Mouse (Mus musculus): ENCODE data around the gene Slc7a5. TPM values are rescaled to one million over a fixed set of nuclear protein-coding genes. Genes with fewer than 3 reads are reported as not detected.

Gene Slc7a5
- polyA plus RNA-seq, 1 experiment from 2014 or later: 18.7 TPM

GRCm38 (mm10) chr8:121885001-121885400 is 22.5 kb downstream of the Slc7a5 start:
- Histone ChIP-seq H3K36me3 (replicated peaks) (peaks cover 85% of the 10 kb centered on the region), H3K4me1 (no peaks in the 10 kb centered on the region)
- WGBS: 92% methylated on average over 9 of the region's 9 CpGs

DNA sequence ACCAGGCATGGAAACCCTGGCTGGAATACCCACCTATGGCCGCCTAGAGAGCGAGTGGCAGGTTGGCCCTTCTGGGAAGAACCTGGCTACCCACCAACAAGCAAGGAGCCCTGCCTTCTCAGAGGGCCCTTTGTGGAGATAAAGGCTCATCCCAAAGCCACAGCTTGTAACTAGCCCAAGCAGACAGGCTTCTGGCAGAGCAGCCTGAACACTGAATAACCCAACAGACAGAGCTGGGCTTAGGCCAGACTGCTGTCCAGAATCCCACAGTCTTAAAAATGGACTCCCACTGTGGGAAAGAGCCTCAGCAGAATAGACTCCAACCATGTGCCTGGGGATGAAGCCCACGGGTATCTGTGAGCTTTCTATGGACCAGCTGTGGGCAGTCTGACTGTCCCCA is 23.3 kb downstream of the Slc7a5 start:
- 87% methylated on average over 3 of the region's 3 CpGs for WGBS
- DNase-seq (ENCODE audit: low spot score): no peak
- Histone ChIP-seq H3K9me3 (no peaks in the 10 kb centered on the region), H3K27me3 (replicated peaks; ENCODE audit: low read depth, poor library complexity, severe bottlenecking) (no peaks in the 10 kb centered on the region), H3K36me3 (replicated peaks) (peaks cover 79% of the 10 kb centered on the region), H3K4me3 (no peak overlapping the region), H3K4me1 (no peaks in the 10 kb centered on the region), H3K27ac (replicated peaks) (no peak overlapping the region)

More at GRCm38 (mm10) chr8:121885001-121885400, 22.5 kb downstream of the Slc7a5 start:
- no peak for DNase-seq (ENCODE audit: low spot score)
- H3K27ac ChIP-seq (replicated peaks): no peak overlapping the region
- no peak overlapping the region for H3K4me3 ChIP-seq
- H3K9me3 ChIP-seq: no peaks in the 10 kb centered on the region
- no peaks in the 10 kb centered on the region for H3K27me3 ChIP-seq (replicated peaks; ENCODE audit: low read depth, poor library complexity, severe bottlenecking)

- Histone ChIP-seq H3K27me3 (replicated peaks; ENCODE audit: low read depth, poor library complexity, severe bottlenecking) (no peaks in the 10 kb centered on the region), H3K4me3 (no peak overlapping the region), H3K4me1 (no peaks in the 10 kb centered on the region), H3K9me3 (no peaks in the 10 kb centered on the region), H3K36me3 (replicated peaks) (peaks cover 61% of the 10 kb centered on the region), H3K27ac (replicated peaks) (no peak overlapping the region)
- DNase-seq (ENCODE audit: low spot score): no peak
- 92% methylated on average over 5 of the region's 5 CpGs for WGBS
Observed at GRCm38 (mm10) chr8:121881921-121882320, 25.6 kb downstream of the Slc7a5 start.

GRCm38 (mm10) chr8:121880818-121881217 is 26.7 kb downstream of the Slc7a5 start:
- peaks cover 5% of the 10 kb centered on the region; the same call in 1 of the 2 replicates for H3K4me1 ChIP-seq
- H3K4me3 ChIP-seq: no peak overlapping the region
- H3K36me3 ChIP-seq (replicated peaks): peaks cover 50% of the 10 kb centered on the region
- no peak overlapping the region for H3K27ac ChIP-seq (replicated peaks)
- no peaks in the 10 kb centered on the region for H3K9me3 ChIP-seq
- no peak for DNase-seq (ENCODE audit: low spot score)
- 56% methylated on average over 1 of the region's 1 CpGs for WGBS
- H3K27me3 ChIP-seq (replicated peaks; ENCODE audit: low read depth, poor library complexity, severe bottlenecking): no peaks in the 10 kb centered on the region

- Histone ChIP-seq H3K9me3 (no peaks in the 10 kb centered on the region), H3K27me3 (replicated peaks; ENCODE audit: low read depth, poor library complexity, severe bottlenecking) (no peaks in the 10 kb centered on the region), H3K4me1 (peaks cover 9% of the 10 kb centered on the region), H3K4me3 (no peak overlapping the region), H3K27ac (replicated peaks) (no peak overlapping the region), H3K36me3 (replicated peaks) (peaks cover 39% of the 10 kb centered on the region)
- WGBS: 82% methylated on average over 3 of the region's 3 CpGs
- DNase-seq (ENCODE audit: low spot score): no peak
Observed at GRCm38 (mm10) chr8:121879712-121880111, 27.8 kb downstream of the Slc7a5 start.

DNA sequence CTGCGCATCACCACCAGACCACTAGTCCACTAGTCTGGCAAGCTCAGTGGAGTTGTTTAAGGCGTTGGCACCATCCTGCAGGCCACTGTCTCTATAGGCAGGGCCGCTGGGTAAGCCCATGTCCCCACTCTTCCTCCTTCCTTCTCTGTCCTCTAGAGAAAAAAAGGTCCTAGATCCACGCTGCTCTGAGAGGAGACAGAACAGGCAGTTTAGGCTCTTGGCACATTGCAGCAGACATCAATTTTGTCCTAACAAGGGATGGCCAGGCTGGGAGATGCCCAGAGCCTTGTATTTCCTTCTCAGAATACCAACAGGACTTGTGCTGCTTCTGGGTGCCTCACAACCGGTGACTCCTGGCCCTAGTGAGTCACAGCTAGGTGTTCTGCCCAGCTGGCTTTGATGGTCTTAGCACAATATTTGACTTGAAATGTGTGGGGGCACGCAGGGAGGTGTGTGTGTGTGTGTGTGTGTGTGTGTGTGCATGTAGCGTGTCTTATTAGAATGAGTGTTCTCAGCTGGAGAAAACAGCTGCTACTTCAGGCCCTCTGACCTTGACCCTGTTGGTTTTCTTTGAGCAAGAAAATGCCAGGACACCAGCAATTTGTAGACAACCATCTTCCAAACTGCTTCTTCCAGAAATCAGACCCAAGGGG is 29.5 kb downstream of the Slc7a5 start:
- whole genome bisulfite sequencing: 88% methylated on average over 7 of the region's 7 CpGs
- Histone ChIP-seq H3K36me3 (replicated peaks) (peaks cover 22% of the 10 kb centered on the region), H3K27me3 (replicated peaks; ENCODE audit: low read depth, poor library complexity, severe bottlenecking) (no peaks in the 10 kb centered on the region), H3K27ac (replicated peaks) (no peak overlapping the region), H3K4me3 (no peak overlapping the region), H3K9me3 (no peaks in the 10 kb centered on the region), H3K4me1 (peaks cover 17% of the 10 kb centered on the region)
- DNase-seq (ENCODE audit: low spot score): no peak

- Histone ChIP-seq H3K4me1 (peaks cover 21% of the 10 kb centered on the region), H3K27me3 (replicated peaks; ENCODE audit: low read depth, poor library complexity, severe bottlenecking) (peaks cover under 1% of the 10 kb centered on the region; the same call in 1 of the 2 replicates), H3K27ac (replicated peaks) (no peak overlapping the region), H3K9me3 (no peaks in the 10 kb centered on the region), H3K36me3 (replicated peaks) (peaks cover 14% of the 10 kb centered on the region), H3K4me3 (no peak overlapping the region)
- no peak for DNase-seq (ENCODE audit: low spot score)
- WGBS: 75% methylated on average over 5 of the region's 5 CpGs
Observed at GRCm38 (mm10) chr8:121877212-121877611, 30.3 kb downstream of the Slc7a5 start.

- no peak for DNase-seq (ENCODE audit: low spot score)
- no peak overlapping the region for H3K4me3 ChIP-seq
- peaks cover 2% of the 10 kb centered on the region; the same call in 1 of the 2 replicates for H3K36me3 ChIP-seq (replicated peaks)
- H3K9me3 ChIP-seq: no peaks in the 10 kb centered on the region
- H3K27me3 ChIP-seq (replicated peaks; ENCODE audit: low read depth, poor library complexity, severe bottlenecking): peaks cover 12% of the 10 kb centered on the region; the same call in 1 of the 2 replicates
- WGBS: 88% methylated on average over 9 of the region's 9 CpGs
- no peak overlapping the region for H3K27ac ChIP-seq (replicated peaks)
- peaks cover 25% of the 10 kb centered on the region for H3K4me1 ChIP-seq
Observed at GRCm38 (mm10) chr8:121875517-121875916, 32.0 kb downstream of the Slc7a5 start.

- Histone ChIP-seq H3K9me3 (no peaks in the 10 kb centered on the region), H3K27me3 (replicated peaks; ENCODE audit: low read depth, poor library complexity, severe bottlenecking) (peaks cover 12% of the 10 kb centered on the region; the same call in 1 of the 2 replicates), H3K36me3 (replicated peaks) (no peaks in the 10 kb centered on the region), H3K4me3 (no peak overlapping the region), H3K4me1 (peaks cover 25% of the 10 kb centered on the region), H3K27ac (replicated peaks) (no peak overlapping the region)
- DNase-seq (ENCODE audit: low spot score): no peak
- 81% methylated on average over 3 of the region's 3 CpGs for WGBS
Observed at GRCm38 (mm10) chr8:121875045-121875444, 32.4 kb downstream of the Slc7a5 start.

DNA sequence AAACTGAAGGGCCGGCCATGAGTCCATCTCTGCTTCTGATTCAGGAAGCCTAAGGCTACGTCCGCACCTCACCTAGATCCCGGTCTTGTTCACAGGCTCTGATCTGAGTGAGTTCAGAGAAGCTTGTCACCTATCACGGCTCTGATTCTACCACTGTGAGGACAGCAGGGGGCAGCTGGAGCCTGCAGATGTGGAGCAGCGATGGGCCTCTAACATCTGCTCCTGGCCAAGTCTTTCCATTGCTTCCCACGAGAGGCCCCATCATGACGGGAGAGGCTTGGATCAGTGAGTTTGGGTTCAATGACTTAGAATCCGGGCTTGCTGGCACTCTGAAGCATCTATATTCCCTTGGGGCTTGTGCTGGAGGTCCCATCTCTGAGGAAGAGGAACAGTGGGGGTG is 33.5 kb downstream of the Slc7a5 start:
- Histone ChIP-seq H3K9me3 (no peaks in the 10 kb centered on the region), H3K36me3 (replicated peaks) (no peaks in the 10 kb centered on the region), H3K27ac (replicated peaks) (no peak overlapping the region), H3K4me1 (peaks cover 25% of the 10 kb centered on the region), H3K27me3 (replicated peaks; ENCODE audit: low read depth, poor library complexity, severe bottlenecking) (peaks cover 12% of the 10 kb centered on the region; the same call in 1 of the 2 replicates), H3K4me3 (no peak overlapping the region)
- peak; percentile 54 for DNase-seq (ENCODE audit: low spot score)
- WGBS: 69% methylated on average over 9 of the region's 9 CpGs

DNA sequence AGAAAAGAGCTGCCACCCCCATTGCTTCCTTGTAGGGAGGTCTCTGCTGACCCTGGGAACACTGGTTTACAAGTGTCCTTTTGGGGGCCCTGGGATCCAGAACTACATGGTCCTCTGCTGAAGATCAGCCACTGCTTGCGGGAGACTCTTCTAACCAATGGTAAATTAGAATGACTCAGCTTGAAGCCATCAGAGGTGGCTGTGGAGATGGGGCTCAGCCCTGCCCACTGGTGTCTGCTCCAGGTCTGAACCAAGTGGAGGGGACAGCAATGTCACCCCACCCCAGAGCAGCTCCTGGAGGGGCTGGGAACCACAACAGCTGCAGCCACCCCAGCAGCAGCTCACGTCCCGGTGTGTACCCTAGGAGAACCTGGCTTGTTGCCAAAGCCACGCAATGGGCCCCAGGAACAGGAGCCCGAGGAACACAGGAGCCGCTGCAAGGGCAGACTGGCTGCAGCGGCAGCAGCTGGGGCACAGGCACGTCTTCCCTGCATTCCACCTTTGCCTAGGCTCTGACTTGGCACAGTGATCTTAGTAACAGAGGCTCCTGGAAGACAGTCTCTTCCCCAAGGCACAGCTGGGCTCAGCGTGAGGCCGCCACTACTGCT is 35.6 kb downstream of the Slc7a5 start:
- DNase-seq (ENCODE audit: low spot score): no peak
- H3K9me3 ChIP-seq: no peaks in the 10 kb centered on the region
- H3K4me1 ChIP-seq: peaks cover 29% of the 10 kb centered on the region
- 60% methylated on average over 10 of the region's 10 CpGs for WGBS
- H3K27ac ChIP-seq (replicated peaks): peak overlapping the region; percentile 4; the same call in 1 of the 2 replicates
- no peaks in the 10 kb centered on the region for H3K36me3 ChIP-seq (replicated peaks)
- H3K27me3 ChIP-seq (replicated peaks; ENCODE audit: low read depth, poor library complexity, severe bottlenecking): peaks cover 12% of the 10 kb centered on the region; the same call in 1 of the 2 replicates
- no peak overlapping the region; the same call in 1 of the 2 replicates for H3K4me3 ChIP-seq

- 91% methylated on average over 2 of the region's 2 CpGs for WGBS
- Histone ChIP-seq H3K27ac (replicated peaks) (no peak overlapping the region), H3K4me1 (peaks cover 32% of the 10 kb centered on the region)
Observed at GRCm38 (mm10) chr8:121870190-121870589, 37.3 kb downstream of the Slc7a5 start.

DNA sequence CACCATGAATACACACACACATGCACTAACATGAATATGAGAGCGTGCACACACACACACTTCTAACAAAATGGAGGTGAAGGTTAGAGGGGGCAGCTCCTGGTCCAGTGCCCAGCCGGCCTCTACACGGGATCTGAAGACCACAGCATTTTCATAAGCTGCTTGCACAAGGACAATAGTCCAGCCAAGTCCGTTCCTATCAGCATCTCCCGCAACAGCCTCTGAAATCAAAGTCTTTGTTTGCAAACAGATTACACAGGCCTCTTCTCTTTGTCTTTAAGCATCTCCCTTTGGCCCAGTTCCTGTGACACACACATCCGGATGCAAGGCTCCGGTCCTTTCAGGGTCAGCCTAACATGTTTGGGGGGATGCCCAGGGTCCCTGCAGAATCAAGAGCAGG is 38.6 kb downstream of the Slc7a5 start:
- WGBS: 88% methylated on average over 7 of the region's 7 CpGs
- H3K4me1 ChIP-seq: peaks cover 25% of the 10 kb centered on the region
- H3K27me3 ChIP-seq (replicated peaks; ENCODE audit: low read depth, poor library complexity, severe bottlenecking): peaks cover 12% of the 10 kb centered on the region; the same call in 1 of the 2 replicates
- H3K36me3 ChIP-seq (replicated peaks): no peaks in the 10 kb centered on the region
- no peak overlapping the region for H3K27ac ChIP-seq (replicated peaks)
- no peak overlapping the region for H3K4me3 ChIP-seq
- H3K9me3 ChIP-seq: no peaks in the 10 kb centered on the region
- no peak for DNase-seq (ENCODE audit: low spot score)

More at GRCm38 (mm10) chr8:121870190-121870589, 37.3 kb downstream of the Slc7a5 start:
- Histone ChIP-seq H3K27me3 (replicated peaks; ENCODE audit: low read depth, poor library complexity, severe bottlenecking) (peaks cover 12% of the 10 kb centered on the region; the same call in 1 of the 2 replicates), H3K9me3 (no peaks in the 10 kb centered on the region), H3K4me3 (no peak overlapping the region), H3K36me3 (replicated peaks) (no peaks in the 10 kb centered on the region)
- DNase-seq (ENCODE audit: low spot score): no peak
